Mouse (Mus musculus): Measurements from ENCODE around the gene Fbxl16. TPM values are rescaled to one million over a fixed set of nuclear protein-coding genes. Genes with fewer than 3 reads are reported as not detected.
A peak's percentile ranks its signal among the peaks of the same experiment; 100 is the strongest.

Fbxl16 gene
- total and polyA plus RNA-seq, 3 experiments: not detected

GRCm38 (mm10) chr17:25861704-25862612 is 53.1 kb downstream of the Fbxl16 start:
- Histone ChIP-seq H3K4me3 (replicated peaks in 1 of 3; ENCODE audit: low read depth in 2 of 3, low read length in 2 of 3, poor library complexity in 1 of 3) (peak overlapping the region; percentile 70 to 86 (median 80)), H3K79me2 (replicated peaks; ENCODE audit: control insufficient read depth, extremely low read depth, insufficient read depth, poor library complexity, severe bottlenecking) (no peaks in the 10 kb centered on the region), H3K9me3 (replicated peaks; ENCODE audit: low read length) (no peaks in the 10 kb centered on the region), H3K27ac (ENCODE audit: insufficient read depth, low read depth) (peak overlapping the region; percentile 38), H3K4me1 (ENCODE audit: control insufficient read depth in 1 of 2, insufficient read depth in 2 of 2) (peaks cover 9 to 25% of the 10 kb centered on the region in 2 experiments), H3K4me2 (ENCODE audit: insufficient read depth, low read depth, poor library complexity, severe bottlenecking) (peak overlapping the region; percentile 64), H3K9ac (ENCODE audit: insufficient read depth, low read depth) (peak overlapping the region; percentile 78), H3K27me3 (replicated peaks) (peaks cover 21% of the 10 kb centered on the region), H3K36me3 (replicated peaks in 1 of 2; ENCODE audit: control insufficient read depth in 1 of 2, insufficient read depth in 1 of 2, low read length in 1 of 2) (peaks cover 4 to 15% of the 10 kb centered on the region in 2 experiments)
- in situ Hi-C loops (cut with MboI; ENCODE audit: low pct_ligation_motif_present, low pct_unique_long_range_greater_than_20kb, low sequenced_read_pairs) (no loop called here), dilution Hi-C loops (cut with MboI; ENCODE audit: extremely low pct_ligation_motif_present, extremely low pct_unique_long_range_greater_than_20kb, low sequenced_read_pairs) (no loop called here)
- no peak; the same call in 1 of the 2 replicates for TF ChIP-seq ETS1 (conservative IDR thresholded peaks at IDR 0.05; ENCODE audit: low read depth, low read length)
- 0 out of 2 replicates have a peak, but pooled peaks have one; percentile 24 for TF ChIP-seq EP300 (IDR thresholded peaks at IDR 0.05; ENCODE audit: low read length)
- peak; percentile 68; the same call in 1 of the 2 replicates for TF ChIP-seq MEF2A (IDR thresholded peaks at IDR 0.05; ENCODE audit: borderline replicate concordance, low read depth, low read length)
- no peak for TF ChIP-seq USF1 (IDR thresholded peaks at IDR 0.05; ENCODE audit: low read depth, low read length)
- 0 out of 2 replicates have a peak, but pooled peaks have one; percentile 25 for TF ChIP-seq MAZ (IDR thresholded peaks at IDR 0.05; ENCODE audit: low read depth, low read length)
- 0 out of 2 replicates have a peak, but pooled peaks have one; percentile 18 for TF ChIP-seq MAX (IDR thresholded peaks at IDR 0.05; ENCODE audit: low read length)
- TF ChIP-seq TCF12 (IDR thresholded peaks at IDR 0.05; ENCODE audit: low read depth, low read length): 0 out of 2 replicates have a peak, but pooled peaks have one; percentile 30
- TF ChIP-seq IRF4 (IDR thresholded peaks at IDR 0.05; ENCODE audit: low read depth, low read length): 0 out of 2 replicates have a peak, but pooled peaks have one; percentile 25
- no peak for TF ChIP-seq HCFC1 (IDR thresholded peaks at IDR 0.05; ENCODE audit: low read depth, low read length)
- no peak for TF ChIP-seq ZC3H11A (IDR thresholded peaks at IDR 0.05; ENCODE audit: low read depth, low read length)
- TF ChIP-seq RAD21 (IDR thresholded peaks at IDR 0.05; ENCODE audit: low read depth, low read length): no peak
- peak; percentile 90; the same call in 1 of the 2 replicates for TF ChIP-seq CHD1 (IDR thresholded peaks at IDR 0.05; ENCODE audit: low read depth, low read length)
- TF ChIP-seq CHD2 (IDR thresholded peaks at IDR 0.05; ENCODE audit: low read length): peak; percentile 33; the same call in 1 of the 2 replicates
- 0 out of 2 replicates have a peak, but pooled peaks have one; percentile 18 for TF ChIP-seq TBP (conservative IDR thresholded peaks at IDR 0.05; ENCODE audit: low read depth, low read length)
- DNase-seq (ENCODE audit: extremely low read depth): no peak

GRCm38 (mm10) chr17:25863681-25864080 is 54.8 kb downstream of the Fbxl16 start:
- dilution Hi-C loops (cut with MboI; ENCODE audit: extremely low pct_ligation_motif_present, extremely low pct_unique_long_range_greater_than_20kb, low sequenced_read_pairs): no loop called here
- H3K36me3 ChIP-seq (replicated peaks in 1 of 2; ENCODE audit: control insufficient read depth in 1 of 2, insufficient read depth in 1 of 2, low read length in 1 of 2): peaks cover 0 to 11% of the 10 kb centered on the region in 2 experiments
- no peak overlapping the region for H3K9ac ChIP-seq (ENCODE audit: insufficient read depth, low read depth)
- no peaks in the 10 kb centered on the region for H3K9me3 ChIP-seq (replicated peaks; ENCODE audit: low read length)
- no peak overlapping the region for H3K27ac ChIP-seq (ENCODE audit: insufficient read depth, low read depth)
- peaks cover 37% of the 10 kb centered on the region for H3K27me3 ChIP-seq (replicated peaks)
- in situ Hi-C loops (cut with MboI; ENCODE audit: low pct_ligation_motif_present, low pct_unique_long_range_greater_than_20kb, low sequenced_read_pairs): no loop called here
- H3K79me2 ChIP-seq (replicated peaks; ENCODE audit: control insufficient read depth, extremely low read depth, insufficient read depth, poor library complexity, severe bottlenecking): no peaks in the 10 kb centered on the region
- peaks cover 13 to 37% of the 10 kb centered on the region in 2 experiments for H3K4me1 ChIP-seq (ENCODE audit: control insufficient read depth in 1 of 2, insufficient read depth in 2 of 2)
- TF ChIP-seq CHD1 (IDR thresholded peaks at IDR 0.05; ENCODE audit: low read depth, low read length) (no peak), CTCF (conservative IDR thresholded peaks at IDR 0.05 in 1 of 2, IDR thresholded peaks at IDR 0.05 in 1 of 2; ENCODE audit: low read depth in 2 of 2, low read length in 2 of 2) (peak in 1 of 2 experiments; percentile 19; a peak in 1 of 4 replicates)
- H3K4me3 ChIP-seq (replicated peaks in 1 of 3; ENCODE audit: low read depth in 2 of 3, low read length in 2 of 3, poor library complexity in 1 of 3): no peak overlapping the region
- no peak overlapping the region for H3K4me2 ChIP-seq (ENCODE audit: insufficient read depth, low read depth, poor library complexity, severe bottlenecking)
- DNase-seq (ENCODE audit: extremely low read depth): no peak

All from CH12.LX (cell line).